8 mouse cellular contexts compared by ENCODE assay signal in the genomic region with DNA sequence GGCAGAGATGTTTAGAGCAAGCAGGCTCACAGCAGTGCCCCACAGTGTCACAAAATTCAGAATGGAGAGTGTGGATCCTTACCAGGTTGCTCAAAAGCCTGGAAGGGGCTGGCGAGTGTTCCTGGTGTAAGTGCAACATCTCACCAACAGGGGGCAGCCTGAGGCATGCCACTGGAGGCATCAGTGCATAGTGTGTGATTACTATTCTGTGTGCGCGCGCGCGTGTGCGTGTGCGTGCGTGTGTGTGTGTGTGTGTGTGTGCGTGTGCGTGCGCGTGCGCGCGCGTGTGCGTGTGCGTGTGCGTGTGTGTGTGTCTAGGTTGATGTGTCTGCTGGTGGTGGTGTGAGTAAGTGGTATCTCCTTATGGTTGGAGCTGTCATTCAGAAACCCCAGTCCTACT. TPM values are rescaled to one million over a fixed set of nuclear protein-coding genes. Genes with fewer than 3 reads are reported as not detected.
DNase-seq lines count a peak whose midpoint lies in the region; ATAC-seq and TF ChIP-seq lines count a peak whose summit lies in the region.

No protein-coding gene starts in this region.

- no peak for ATAC-seq in liver, embryonic 12.5 days
- no peak for ATAC-seq in embryonic facial prominence, embryonic 13.5 days (ENCODE audit: insufficient number of reproducible peaks, insufficient read depth, low FRiP score, low TSS enrichment, low read depth)
- ATAC-seq in neural tube, embryonic 12.5 days (ENCODE audit: low FRiP score, low read depth), result peak; percentile 53; the same call in 1 of the 2 replicates

- no peaks in the 10 kb centered on the region for H3K9me3 ChIP-seq in liver, embryonic 12.5 days (replicated peaks)
- H3K9me3 ChIP-seq in embryonic facial prominence, embryonic 13.5 days, result no peaks in the 10 kb centered on the region
- no peaks in the 10 kb centered on the region for H3K9me3 ChIP-seq in neural tube, embryonic 12.5 days

- no peaks in the 10 kb centered on the region for H3K36me3 ChIP-seq in liver, adult 2 months (ENCODE audit: control insufficient read depth, insufficient read depth, low read length)
- no peaks in the 10 kb centered on the region for H3K36me3 ChIP-seq in liver, embryonic 12.5 days
- no peaks in the 10 kb centered on the region for H3K36me3 ChIP-seq in embryonic facial prominence, embryonic 13.5 days
- H3K36me3 ChIP-seq in neural tube, embryonic 12.5 days, result no peaks in the 10 kb centered on the region

- H3K27ac ChIP-seq in liver, adult 2 months (replicated peaks; ENCODE audit: insufficient read depth, low read depth, low read length), result no peak overlapping the region
- no peak overlapping the region for H3K27ac ChIP-seq in liver, embryonic 12.5 days
- H3K27ac ChIP-seq in embryonic facial prominence, embryonic 13.5 days, result no peak overlapping the region
- no peak overlapping the region for H3K27ac ChIP-seq in neural tube, embryonic 12.5 days

- peak; percentile 83 for TF ChIP-seq CTCF in liver, adult 2 months (IDR thresholded peaks at IDR 0.05; ENCODE audit: low read depth, low read length)

- no peaks in the 10 kb centered on the region for H3K79me2 ChIP-seq in liver, adult 2 months (ENCODE audit: control insufficient read depth, insufficient read depth, low read length)

- no peak overlapping the region for H3K4me3 ChIP-seq in liver, adult 2 months (ENCODE audit: insufficient read depth, low read depth, low read length)
- H3K4me3 ChIP-seq in liver, embryonic 12.5 days, result no peak overlapping the region
- no peak overlapping the region for H3K4me3 ChIP-seq in embryonic facial prominence, embryonic 13.5 days
- H3K4me3 ChIP-seq in neural tube, embryonic 12.5 days, result no peak overlapping the region

- no peak overlapping the region for H3K9ac ChIP-seq in liver, adult 2 months (ENCODE audit: low read depth, low read length)
- H3K9ac ChIP-seq in liver, embryonic 12.5 days, result no peak overlapping the region
- no peak overlapping the region for H3K9ac ChIP-seq in embryonic facial prominence, embryonic 13.5 days
- no peak overlapping the region for H3K9ac ChIP-seq in neural tube, embryonic 12.5 days

- no peak for TF ChIP-seq POLR2A in liver, adult 2 months (IDR thresholded peaks at IDR 0.05; ENCODE audit: extremely low read depth, insufficient read depth, low read length)

- H3K4me2 ChIP-seq in liver, embryonic 12.5 days, result no peak overlapping the region; the same call in 1 of the 2 replicates
- H3K4me2 ChIP-seq in embryonic facial prominence, embryonic 13.5 days, result peak overlapping the region; percentile 33
- peak overlapping the region; percentile 26; the same call in 1 of the 2 replicates for H3K4me2 ChIP-seq in neural tube, embryonic 12.5 days (replicated peaks)

- no peak for DNase-seq in liver, adult 2 months (ENCODE audit: extremely low read depth, low read depth, low spot score)
- peak; percentile 65 for DNase-seq in adrenal gland, postnatal 14 days
- DNase-seq in induced T-regulatory cell, adult 2 months (ENCODE audit: low read depth), result peak; percentile 71
- peak; percentile 63 for DNase-seq in left cerebral cortex, postnatal 4 days
- peak; percentile 19 for DNase-seq in yolk sac, embryonic 10.5 days (ENCODE audit: low spot score)

- H3K4me1 ChIP-seq in liver, adult 2 months (ENCODE audit: control insufficient read depth, insufficient read depth, low read length), result no peaks in the 10 kb centered on the region; the same call in 1 of the 2 replicates
- H3K4me1 ChIP-seq in liver, embryonic 12.5 days, result no peaks in the 10 kb centered on the region
- no peaks in the 10 kb centered on the region for H3K4me1 ChIP-seq in embryonic facial prominence, embryonic 13.5 days
- no peaks in the 10 kb centered on the region for H3K4me1 ChIP-seq in neural tube, embryonic 12.5 days

- no peaks in the 10 kb centered on the region for H3K27me3 ChIP-seq in liver, adult 2 months (ENCODE audit: control insufficient read depth, insufficient read depth, low read length)
- H3K27me3 ChIP-seq in liver, embryonic 12.5 days (replicated peaks), result peaks cover 22% of the 10 kb centered on the region
- peaks cover 12% of the 10 kb centered on the region for H3K27me3 ChIP-seq in embryonic facial prominence, embryonic 13.5 days
- H3K27me3 ChIP-seq in neural tube, embryonic 12.5 days (replicated peaks), result no peaks in the 10 kb centered on the region

- intact Hi-C loops in left cerebral cortex, postnatal 4 days (cut with DNase I), result loop anchor here (5.0 kb wide), 1 partner anchor 79 kb away; no protein-coding TSS in a partner anchor

- WGBS in liver, adult 2 months, result 22% methylated on average over 20 of the region's 20 CpGs
- WGBS in liver, embryonic 12.5 days (ENCODE audit: insufficient replicate concordance), result 50% methylated on average over 20 of the region's 20 CpGs
- WGBS in embryonic facial prominence, embryonic 13.5 days, result 55% methylated on average over 20 of the region's 20 CpGs
- 43% methylated on average over 20 of the region's 20 CpGs for WGBS in neural tube, embryonic 12.5 days

RNA-seq across cellular contexts. Expression of gene Gata5, which starts 18.8 kb away (rescaled TPM):
- total RNA-seq in liver, adult 2 months (2014; rRNA removed), result 0.09 TPM in 1 of 2 replicates, not detected in the other
- polyA plus RNA-seq in liver, adult 2 months (2012; rRNA removed), result 0.09 and 0.16 TPM in 2 replicates
- polyA plus RNA-seq in liver, embryonic 12.5 days (2016; fragmentation: Nextera tagmentation; extraction: Ambion mirVana), result 3.0 and 3.1 TPM in 2 replicates
- total RNA-seq in adrenal gland, postnatal 14 days (2021), result 0.15 and 0.26 TPM in 2 replicates
- polyA plus RNA-seq in embryonic facial prominence, embryonic 13.5 days (2015; fragmentation: Nextera tagmentation; extraction: Ambion mirVana), result 0.18 TPM in 1 of 2 replicates, not detected in the other
- total RNA-seq in left cerebral cortex, postnatal 4 days (2021), result not detected
- 0.08 TPM in 1 of 2 replicates, not detected in the other for polyA plus RNA-seq in neural tube, embryonic 12.5 days (2016; fragmentation: Nextera tagmentation; extraction: Ambion mirVana)
